21 mouse cellular contexts compared by ENCODE assay signal in genomic region chr9:13699781-13700116, GRCm38 (mm10). TPM values are rescaled to one million over a fixed set of nuclear protein-coding genes. Genes with fewer than 3 reads are reported as not detected.
DNase-seq lines count a peak whose midpoint lies in the region; ATAC-seq lines count a peak whose summit lies in the region.
"Had no signal": no experiment of that assay in that cellular context is flagged by ENCODE, and none has a peak within 500 bp of the region (broad histone marks: within the 10 kb centered on the region; RNA-seq: fewer than 3 reads in every experiment).

No protein-coding gene starts in this region.

- 56% methylated on average over 5 of the region's 5 CpGs for WGBS in forebrain, embryonic 10.5 days
- WGBS in forebrain, embryonic 16.5 days = 28% methylated on average over 5 of the region's 5 CpGs
- WGBS in hindbrain, embryonic 11.5 days = 32% methylated on average over 5 of the region's 5 CpGs
- 42% methylated on average over 5 of the region's 5 CpGs for WGBS in midbrain, embryonic 11.5 days
- WGBS in neural tube, embryonic 13.5 days = 20% methylated on average over 5 of the region's 5 CpGs

- no peaks in the 10 kb centered on the region for H3K27me3 ChIP-seq in forebrain, embryonic 10.5 days (ENCODE audit: poor library complexity, severe bottlenecking)
- H3K27me3 ChIP-seq in forebrain, embryonic 16.5 days (replicated peaks; ENCODE audit: control insufficient read depth, insufficient read depth, low read length) = no peaks in the 10 kb centered on the region
- no peaks in the 10 kb centered on the region for H3K27me3 ChIP-seq in hindbrain, embryonic 11.5 days (ENCODE audit: control insufficient read depth, insufficient read depth, low read length)
- no peaks in the 10 kb centered on the region for H3K27me3 ChIP-seq in midbrain, embryonic 11.5 days (ENCODE audit: control insufficient read depth, insufficient read depth, low read length)
- H3K27me3 ChIP-seq in neural tube, embryonic 13.5 days = no peaks in the 10 kb centered on the region
- H3K27me3 ChIP-seq: heart, embryonic 13.5 days had no signal

- H3K36me3 ChIP-seq in forebrain, embryonic 10.5 days (replicated peaks) = peaks cover 3% of the 10 kb centered on the region; the same call in 1 of the 2 replicates
- no peaks in the 10 kb centered on the region for H3K36me3 ChIP-seq in forebrain, embryonic 16.5 days (ENCODE audit: control insufficient read depth, insufficient read depth)
- no peaks in the 10 kb centered on the region for H3K36me3 ChIP-seq in hindbrain, embryonic 11.5 days (ENCODE audit: control insufficient read depth, insufficient read depth, low read length)
- no peaks in the 10 kb centered on the region for H3K36me3 ChIP-seq in midbrain, embryonic 11.5 days (ENCODE audit: control insufficient read depth, insufficient read depth, low read length)
- H3K36me3 ChIP-seq in neural tube, embryonic 13.5 days = peaks cover 20% of the 10 kb centered on the region

- no peak overlapping the region for H3K9ac ChIP-seq in forebrain, embryonic 16.5 days (replicated peaks; ENCODE audit: low read depth, low read length)
- H3K9ac ChIP-seq in hindbrain, embryonic 11.5 days (ENCODE audit: low read depth, low read length) = 0 out of 2 replicates have a peak overlapping the region, but pooled peaks have one; percentile 7
- H3K9ac ChIP-seq in midbrain, embryonic 11.5 days (ENCODE audit: low read length) = peak overlapping the region; percentile 50; the same call in 1 of the 2 replicates
- H3K9ac ChIP-seq in neural tube, embryonic 13.5 days = no peak overlapping the region
- H3K9ac ChIP-seq: heart, embryonic 13.5 days; liver, postnatal 0 days had no signal

- no peaks in the 10 kb centered on the region; the same call in 1 of the 2 replicates for H3K9me3 ChIP-seq in forebrain, embryonic 10.5 days
- no peaks in the 10 kb centered on the region for H3K9me3 ChIP-seq in forebrain, embryonic 16.5 days (ENCODE audit: control insufficient read depth, low read length)
- no peaks in the 10 kb centered on the region for H3K9me3 ChIP-seq in hindbrain, embryonic 11.5 days (ENCODE audit: control insufficient read depth, low read length)
- no peaks in the 10 kb centered on the region; the same call in 1 of the 2 replicates for H3K9me3 ChIP-seq in midbrain, embryonic 11.5 days (ENCODE audit: control insufficient read depth, low read length)
- H3K9me3 ChIP-seq in neural tube, embryonic 13.5 days = no peaks in the 10 kb centered on the region
- H3K9me3 ChIP-seq: heart, embryonic 13.5 days; megakaryocyte, embryonic 14.5 days had no signal

- H3K4me2 ChIP-seq in forebrain, embryonic 16.5 days (ENCODE audit: low read length) = no peak overlapping the region
- H3K4me2 ChIP-seq in hindbrain, embryonic 11.5 days (replicated peaks; ENCODE audit: low read depth, low read length) = no peak overlapping the region
- peak overlapping the region; percentile 23; the same call in 1 of the 2 replicates for H3K4me2 ChIP-seq in midbrain, embryonic 11.5 days
- H3K4me2 ChIP-seq in neural tube, embryonic 13.5 days = no peak overlapping the region
- H3K4me2 ChIP-seq: heart, embryonic 13.5 days had no signal

- H3K27ac ChIP-seq in forebrain, embryonic 10.5 days = peak overlapping the region; percentile 68
- H3K27ac ChIP-seq in forebrain, embryonic 16.5 days (ENCODE audit: low read length) = no peak overlapping the region
- H3K27ac ChIP-seq in hindbrain, embryonic 11.5 days (ENCODE audit: low read depth, low read length) = peak overlapping the region; percentile 65
- H3K27ac ChIP-seq in midbrain, embryonic 11.5 days (ENCODE audit: low read depth, low read length) = peak overlapping the region; percentile 79
- peak overlapping the region; percentile 43; the same call in 1 of the 2 replicates for H3K27ac ChIP-seq in neural tube, embryonic 13.5 days (replicated peaks)
- H3K27ac ChIP-seq: heart, embryonic 13.5 days had no signal

- H3K4me1 ChIP-seq in forebrain, embryonic 10.5 days = peaks cover 31% of the 10 kb centered on the region
- peaks cover 10% of the 10 kb centered on the region for H3K4me1 ChIP-seq in forebrain, embryonic 16.5 days (replicated peaks; ENCODE audit: control insufficient read depth, insufficient read depth, low read length)
- H3K4me1 ChIP-seq in hindbrain, embryonic 11.5 days (replicated peaks; ENCODE audit: control insufficient read depth, insufficient read depth, low read length) = 0 out of 2 replicates have a peak, but pooled peaks cover 3% of the 10 kb centered on the region
- H3K4me1 ChIP-seq in midbrain, embryonic 11.5 days (ENCODE audit: control insufficient read depth, insufficient read depth, low read length) = peaks cover 14% of the 10 kb centered on the region
- H3K4me1 ChIP-seq in neural tube, embryonic 13.5 days (replicated peaks) = peaks cover 21% of the 10 kb centered on the region

- no peak overlapping the region for H3K4me3 ChIP-seq in forebrain, embryonic 10.5 days
- no peak overlapping the region for H3K4me3 ChIP-seq in forebrain, embryonic 16.5 days (replicated peaks; ENCODE audit: low read length)
- H3K4me3 ChIP-seq in hindbrain, embryonic 11.5 days (ENCODE audit: low read depth, low read length) = no peak overlapping the region
- no peak overlapping the region for H3K4me3 ChIP-seq in midbrain, embryonic 11.5 days (ENCODE audit: low read depth, low read length)
- no peak overlapping the region for H3K4me3 ChIP-seq in neural tube, embryonic 13.5 days
- H3K4me3 ChIP-seq: heart, embryonic 13.5 days; megakaryocyte, embryonic 14.5 days had no signal

- no peak for DNase-seq in forebrain, embryonic 10.5 days (ENCODE audit: extremely low spot score, low spot score)
- no peak for DNase-seq in hindbrain, embryonic 11.5 days (ENCODE audit: low spot score)
- DNase-seq in midbrain, embryonic 11.5 days (ENCODE audit: low spot score, missing footprints) = peak; percentile 90
- no peak for DNase-seq in left cerebral cortex, adult 18-20 months (ENCODE audit: low spot score in 2 of 2)
- no peak for DNase-seq in thymus, postnatal 36 days
- DNase-seq: adrenal gland, postnatal 10 days; cerebellum, adult 11-12 months; cerebellum, postnatal 25 days; kidney, adult 18-20 months; kidney, postnatal 14 days; liver; liver, postnatal 0 days; lung, postnatal 14 days; right cerebral cortex, postnatal 25 days; thymus, postnatal 4 days had no signal

- ATAC-seq in forebrain, embryonic 16.5 days = no peak; the same call in 1 of the 2 replicates
- peak; percentile 49; the same call in 1 of the 2 replicates for ATAC-seq in hindbrain, embryonic 11.5 days (ENCODE audit: low FRiP score)
- peak; percentile 15; the same call in 1 of the 2 replicates for ATAC-seq in midbrain, embryonic 11.5 days (ENCODE audit: low FRiP score)
- ATAC-seq in neural tube, embryonic 13.5 days (ENCODE audit: low read depth) = peak; percentile 42; the same call in 1 of the 2 replicates
- ATAC-seq in erythroblast, adult 5-6 weeks (replicated peaks; ENCODE audit: low FRiP score, poor library complexity, severe bottlenecking) = no peak
- ATAC-seq: CD4-positive, CD25-positive, alpha-beta regulatory T cell, adult 4 months; liver, postnatal 0 days had no signal

RNA-seq across cellular contexts. Expression of gene Mtmr2, which starts 48.5 kb away (rescaled TPM):
- polyA plus RNA-seq in forebrain, embryonic 10.5 days (2016; fragmentation: Nextera tagmentation; extraction: Ambion mirVana) = 77.5 and 77.7 TPM in 2 replicates
- polyA plus RNA-seq in forebrain, embryonic 16.5 days (2015; fragmentation: Nextera tagmentation; extraction: Ambion mirVana) = 65.7 and 67.0 TPM in 2 replicates
- polyA plus RNA-seq in hindbrain, embryonic 11.5 days (2014; fragmentation: Nextera tagmentation; extraction: Ambion mirVana) = 79.1 and 79.3 TPM in 2 replicates
- polyA plus RNA-seq in midbrain, embryonic 11.5 days (2014; fragmentation: Nextera tagmentation; extraction: Ambion mirVana) = 78.4 and 89.0 TPM in 2 replicates
- 56.5 and 57.2 TPM in 2 replicates for polyA plus RNA-seq in neural tube, embryonic 13.5 days (2015; fragmentation: Nextera tagmentation; extraction: Ambion mirVana)
- 10 to 100 TPM; 44.5 to 47.3 TPM for total RNA-seq in left cerebral cortex, adult 18-20 months (2021)
- total RNA-seq in erythroblast, adult 5-6 weeks (2015; ENCODE audit: low replicate concordance) = 6.9 and 8.2 TPM in 2 replicates
- total RNA-seq in erythroblast, adult 5-6 weeks (2017; ENCODE audit: low replicate concordance) = 5.0 and 6.6 TPM in 2 replicates

Comparison
In these comparisons a context has a peak if more than half of its experiments do, and no peak if none do; other contexts are left out.
1. ATAC-seq: peak in hindbrain, embryonic 11.5 days (single experiment), midbrain, embryonic 11.5 days (single experiment) and neural tube, embryonic 13.5 days (single experiment); none in forebrain, embryonic 16.5 days (single experiment) and erythroblast, adult 5-6 weeks (single experiment).
2. H3K9ac ChIP-seq: peak in hindbrain, embryonic 11.5 days (single experiment) and midbrain, embryonic 11.5 days (single experiment); none in forebrain, embryonic 16.5 days (single experiment) and neural tube, embryonic 13.5 days (single experiment).